Mouse (Mus musculus) spleen, postnatal 0 days (tissue): ENCODE measurements around the gene Syk. TPM values are rescaled to one million over a fixed set of nuclear protein-coding genes. Genes with fewer than 3 reads are reported as not detected.

Experiments used
- polyA plus RNA-seq: library from polyadenylated mRNA; unstranded; fragments of >200 nt; fragmentation: Nextera tagmentation; extraction: Ambion mirVana; gene quantifications from 2 replicates; pipeline ENCODE4 v1.2.1, GENCODE M21; 2015

The Syk gene
- 11.4 and 14.8 TPM in 2 replicates for polyA plus RNA-seq

DNA sequence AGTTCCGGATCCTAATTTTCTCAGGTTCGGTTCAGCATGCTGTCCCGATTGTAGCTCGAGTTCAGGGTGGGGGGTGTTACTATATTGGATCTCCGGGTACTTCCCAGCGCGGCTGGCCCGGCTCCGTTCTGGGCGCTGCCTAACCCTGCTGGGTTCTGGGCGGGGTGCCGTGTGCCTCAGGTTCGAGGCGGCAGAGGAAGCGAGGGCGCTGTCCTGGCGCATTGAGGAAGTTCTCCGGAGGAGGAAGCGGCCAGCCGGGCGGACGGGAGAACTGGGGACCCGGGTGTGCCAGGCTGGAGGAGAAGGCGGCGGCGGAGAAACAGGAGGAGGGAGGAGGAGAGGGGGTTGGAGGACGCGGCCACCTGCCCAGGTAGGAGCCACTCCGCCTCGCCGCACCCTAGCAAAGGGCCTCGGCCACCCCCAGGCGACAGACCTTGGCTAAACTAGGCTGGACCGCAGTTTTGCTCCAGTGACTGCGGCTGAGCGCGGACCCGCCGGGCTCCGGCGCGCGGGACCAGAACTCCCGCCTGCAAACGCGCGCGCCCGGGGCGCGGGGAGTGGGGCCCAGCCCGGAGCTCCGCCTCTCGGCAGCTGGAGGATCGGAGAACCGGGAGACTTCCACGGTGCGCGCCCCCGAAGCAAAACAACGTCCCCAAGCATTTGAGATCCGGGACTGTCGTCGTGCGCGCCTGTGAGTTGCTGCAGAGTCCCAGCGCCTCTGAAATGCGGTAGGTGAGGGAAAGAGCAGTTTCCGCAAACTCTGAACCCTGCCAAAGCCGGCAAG, at the start of gene Syk:
Gene Syk (plus strand): TSS at position 296 of the 784 bp plus-strand sequence.

Other genes with a start within 250 kb of the Syk start
- gene Diras2, start 51.9 kb upstream of the Syk start, polyA plus RNA-seq: 0.13 and 0.19 TPM in 2 replicates